Mouse (Mus musculus): Measurements from ENCODE around the gene Il2ra.

DNA sequence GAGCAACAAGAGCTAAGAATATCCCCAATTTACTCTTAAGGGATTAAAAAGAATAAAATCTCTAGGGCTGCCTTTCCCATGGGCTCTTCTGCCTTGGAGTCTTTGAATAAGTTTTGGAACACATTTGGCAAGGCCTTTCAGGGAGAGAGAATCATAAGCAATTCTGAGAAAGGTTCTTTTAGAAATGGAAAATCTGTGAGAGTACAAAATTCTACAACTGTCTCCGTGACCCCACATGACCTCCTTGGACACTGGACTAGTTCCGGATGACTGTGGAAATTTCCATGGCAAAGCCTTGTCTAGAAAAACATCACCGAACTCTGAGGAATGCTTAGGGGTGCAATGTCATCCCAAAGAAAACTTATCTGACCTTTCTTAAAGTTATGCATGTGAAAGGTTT lies 22.7 kb downstream of the Il2ra start:
- no peak for TF ChIP-seq POLR2A (IDR thresholded peaks at IDR 0.05; ENCODE audit: insufficient read length, low read depth)
- TF ChIP-seq CEBPB (IDR thresholded peaks at IDR 0.05; ENCODE audit: insufficient read depth, poor library complexity, severe bottlenecking): no peak
- no peak for TF ChIP-seq E2F4 (IDR thresholded peaks at IDR 0.05; ENCODE audit: insufficient read depth)
- TF ChIP-seq POLR2AphosphoS2 (IDR thresholded peaks at IDR 0.05; ENCODE audit: insufficient read length, low read depth): no peak
- no peak for TF ChIP-seq MYOG (IDR thresholded peaks at IDR 0.05; ENCODE audit: control insufficient read depth in 1 of 3, insufficient read depth in 1 of 3, insufficient read length in 2 of 3, low read depth in 2 of 3)
- TF ChIP-seq MYOD1 (IDR thresholded peaks at IDR 0.05; ENCODE audit: control insufficient read depth in 1 of 3, insufficient read length in 2 of 3, low read depth in 2 of 3): no peak
